ENCODE assay signal across 8 mouse cellular contexts in the genomic region with DNA sequence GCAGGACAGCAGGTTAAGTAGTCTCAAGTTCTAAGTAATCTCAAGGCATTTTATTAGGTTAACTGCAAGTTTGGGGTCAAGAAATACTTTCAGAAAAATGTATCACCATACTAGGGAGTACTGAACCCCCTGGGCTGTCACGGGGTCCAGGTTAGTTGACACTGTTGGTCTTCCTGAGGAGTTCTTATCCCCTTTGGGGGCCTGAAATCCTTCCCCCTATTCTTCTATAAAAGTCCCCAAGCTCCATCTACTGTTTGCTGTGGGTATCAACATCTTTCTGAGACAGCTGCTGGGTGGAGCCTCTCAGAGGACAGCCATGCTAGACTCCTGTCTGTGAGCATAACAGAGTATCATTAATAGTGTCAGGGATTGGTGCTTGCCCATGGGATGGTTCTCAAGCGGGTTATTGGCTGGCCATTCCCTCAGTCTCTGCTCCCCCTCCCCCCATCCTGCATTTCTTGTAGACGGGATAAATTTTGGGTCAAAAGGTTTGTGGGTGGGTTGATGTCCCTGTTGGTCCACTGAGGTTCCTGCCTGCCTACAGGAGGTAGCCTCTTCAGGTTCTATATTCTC.
DNase-seq lines count a peak whose midpoint lies in the region; ATAC-seq and TF ChIP-seq lines count a peak whose summit lies in the region.

No protein-coding gene starts in this region.

- no peaks in the 10 kb centered on the region for H3K36me3 ChIP-seq in intestine, embryonic 14.5 days (ENCODE audit: control insufficient read depth, insufficient read depth, low read length)

- DNase-seq in gastrocnemius, adult 2 months, result peak; percentile 32
- no peak for DNase-seq in gastrocnemius, adult 8-10 months (ENCODE audit: low spot score in 2 of 2)
- peak; percentile 18 for DNase-seq in urinary bladder, postnatal 14 days (ENCODE audit: low spot score)
- no peak for DNase-seq in urinary bladder, postnatal 10 days (ENCODE audit: low spot score)
- DNase-seq in intestine, embryonic 14.5 days (ENCODE audit: low spot score), result peak; percentile 54
- DNase-seq in lung, postnatal 25 days (ENCODE audit: low spot score), result peak; percentile 45
- DNase-seq in right cerebral cortex, adult 18-20 months, result no peak
- no peak for DNase-seq in adrenal gland, postnatal 25 days

- no peak overlapping the region for H3K9ac ChIP-seq in intestine, embryonic 14.5 days (ENCODE audit: low read length)

- intact Hi-C loops in gastrocnemius, adult 2 months (cut with DNase I), result no loop called here

- H3K27ac ChIP-seq in gastrocnemius, adult 2 months, result peak overlapping the region; percentile 44
- no peak overlapping the region for H3K27ac ChIP-seq in intestine, embryonic 14.5 days (ENCODE audit: low read depth)

- peak; percentile 53; the same call in 1 of the 2 replicates for ATAC-seq in intestine, embryonic 14.5 days (replicated peaks; ENCODE audit: low FRiP score, low TSS enrichment, low read depth)

- peaks cover 9% of the 10 kb centered on the region; the same call in 1 of the 2 replicates for H3K4me1 ChIP-seq in intestine, embryonic 14.5 days (replicated peaks; ENCODE audit: control insufficient read depth, insufficient read depth, low read length)

- WGBS in intestine, embryonic 14.5 days, result 50% methylated on average over 3 of the region's 3 CpGs

- peak; percentile 69 for TF ChIP-seq CTCF in gastrocnemius, adult 2 months (IDR thresholded peaks at IDR 0.05)

- no peaks in the 10 kb centered on the region for H3K27me3 ChIP-seq in intestine, embryonic 14.5 days (replicated peaks; ENCODE audit: control insufficient read depth, insufficient read depth, low read length)

- no peak overlapping the region for H3K4me2 ChIP-seq in intestine, embryonic 14.5 days (ENCODE audit: low read length)

- H3K4me3 ChIP-seq in gastrocnemius, adult 2 months, result no peak overlapping the region
- no peak overlapping the region for H3K4me3 ChIP-seq in intestine, embryonic 14.5 days (ENCODE audit: low read depth, low read length)

- H3K9me3 ChIP-seq in intestine, embryonic 14.5 days (ENCODE audit: control insufficient read depth, low read length), result no peaks in the 10 kb centered on the region

Comparison
In these comparisons a context has a peak if more than half of its experiments do, and no peak if none do; other contexts are left out.
1. DNase-seq: peak in gastrocnemius, adult 2 months (single experiment), urinary bladder, postnatal 14 days (single experiment), intestine, embryonic 14.5 days (single experiment) and lung, postnatal 25 days (single experiment); none in gastrocnemius, adult 8-10 months (0 of 2), urinary bladder, postnatal 10 days (single experiment), right cerebral cortex, adult 18-20 months (single experiment) and adrenal gland, postnatal 25 days (single experiment).